Mouse (Mus musculus): ENCODE data around the gene Ndufb2. TPM values are rescaled to one million over a fixed set of nuclear protein-coding genes. Genes with fewer than 3 reads are reported as not detected.

Ndufb2 gene
- total and polyA plus RNA-seq, 3 experiments: 80.0 to 144 TPM; not detected in 1

- no peak for TF ChIP-seq CTCF (IDR thresholded peaks at IDR 0.05 in 2 of 3, conservative IDR thresholded peaks at IDR 0.05 in 1 of 3; ENCODE audit: control insufficient read depth in 1 of 3, insufficient read depth in 1 of 3, low read depth in 2 of 3, low read length in 3 of 3, poor library complexity in 1 of 3, severe bottlenecking in 1 of 3)
- no peak for TF ChIP-seq POLR2AphosphoS5 (IDR thresholded peaks at IDR 0.05; ENCODE audit: borderline replicate concordance, low read depth, low read length)
- no peak for TF ChIP-seq SIN3A (IDR thresholded peaks at IDR 0.05; ENCODE audit: low read length)
- TF ChIP-seq ZMIZ1 (IDR thresholded peaks at IDR 0.05; ENCODE audit: low read depth, low read length): no peak
- no peak for TF ChIP-seq POLR2AphosphoS2 (IDR thresholded peaks at IDR 0.05; ENCODE audit: low read length)
- TF ChIP-seq CHD2 (IDR thresholded peaks at IDR 0.05; ENCODE audit: low read length): no peak
- TF ChIP-seq MAFK (IDR thresholded peaks at IDR 0.05; ENCODE audit: borderline replicate concordance, low read depth, low read length): no peak
- TF ChIP-seq E2F4 (IDR thresholded peaks at IDR 0.05; ENCODE audit: borderline replicate concordance, low read depth, low read length): no peak
- no peak for TF ChIP-seq ZNF384 (IDR thresholded peaks at IDR 0.05; ENCODE audit: low read depth, low read length)
Observed at GRCm38 (mm10) chr6:39580558-39580957, 11.8 kb upstream of the Ndufb2 start.

GRCm38 (mm10) chr6:39581087-39581784, 11.1 kb upstream of the Ndufb2 start:
- DNase-seq (ENCODE audit: low read depth, low spot score): no peak
- Histone ChIP-seq H3K79me2 (ENCODE audit: control insufficient read depth, insufficient read depth, low read length, poor library complexity) (no peaks in the 10 kb centered on the region), H3K4me1 (ENCODE audit: control insufficient read depth in 1 of 2, insufficient read depth in 2 of 2, low read length in 2 of 2) (no peaks in the 10 kb centered on the region), H3K4me3 (ENCODE audit: control insufficient read depth in 1 of 2, insufficient read depth in 1 of 2, low read depth in 2 of 2, low read length in 2 of 2) (no peak overlapping the region), H3K27me3 (ENCODE audit: control insufficient read depth in 1 of 2, insufficient read depth in 2 of 2, low read length in 2 of 2) (no peaks in the 10 kb centered on the region), H3K36me3 (ENCODE audit: control insufficient read depth in 1 of 2, insufficient read depth in 2 of 2, low read length in 2 of 2) (no peaks in the 10 kb centered on the region; a peak in 1 of 4 replicates), H3K9me3 (replicated peaks; ENCODE audit: insufficient read depth, low read length) (no peaks in the 10 kb centered on the region), H3K9ac (ENCODE audit: control insufficient read depth, low read depth, low read length, poor library complexity, severe bottlenecking) (no peak overlapping the region), H3K27ac (ENCODE audit: control insufficient read depth, low read depth, low read length) (no peak overlapping the region)
- TF ChIP-seq ZMIZ1 (IDR thresholded peaks at IDR 0.05; ENCODE audit: low read depth, low read length) (no peak), MAZ (IDR thresholded peaks at IDR 0.05; ENCODE audit: low read depth, low read length) (no peak), MAX (IDR thresholded peaks at IDR 0.05; ENCODE audit: low read length) (peak; percentile 61; the same call in 1 of the 2 replicates)

More at GRCm38 (mm10) chr6:39580558-39580957, 11.8 kb upstream of the Ndufb2 start:
- H3K4me3 ChIP-seq (ENCODE audit: control insufficient read depth in 1 of 2, insufficient read depth in 1 of 2, low read depth in 2 of 2, low read length in 2 of 2): no peak overlapping the region
- H3K27me3 ChIP-seq (ENCODE audit: control insufficient read depth in 1 of 2, insufficient read depth in 2 of 2, low read length in 2 of 2): no peaks in the 10 kb centered on the region
- H3K27ac ChIP-seq (ENCODE audit: control insufficient read depth, low read depth, low read length): no peak overlapping the region
- no peaks in the 10 kb centered on the region for H3K79me2 ChIP-seq (ENCODE audit: control insufficient read depth, insufficient read depth, low read length, poor library complexity)
- H3K4me1 ChIP-seq (ENCODE audit: control insufficient read depth in 1 of 2, insufficient read depth in 2 of 2, low read length in 2 of 2): no peaks in the 10 kb centered on the region
- no peak overlapping the region for H3K9ac ChIP-seq (ENCODE audit: control insufficient read depth, low read depth, low read length, poor library complexity, severe bottlenecking)
- no peaks in the 10 kb centered on the region; a peak in 1 of 4 replicates for H3K36me3 ChIP-seq (ENCODE audit: control insufficient read depth in 1 of 2, insufficient read depth in 2 of 2, low read length in 2 of 2)
- no peak for DNase-seq (ENCODE audit: low read depth, low spot score)
- H3K9me3 ChIP-seq (replicated peaks; ENCODE audit: insufficient read depth, low read length): no peaks in the 10 kb centered on the region

- no peak within 1 kb of the TSS for H3K9ac ChIP-seq (ENCODE audit: control insufficient read depth, low read depth, low read length, poor library complexity, severe bottlenecking)
Observed at GRCm38 (mm10) chr6:39585517-39585916, 6.9 kb upstream of the Ndufb2 start, which contains the start of gene Gm42420. Gm42420 (plus strand) TSS chr6:39585753.

More at GRCm38 (mm10) chr6:39585517-39585916, 6.9 kb upstream of the Ndufb2 start, which contains the start of gene Gm42420:
- no peaks in the 10 kb centered on the region; a peak in 1 of 4 replicates for H3K36me3 ChIP-seq (ENCODE audit: control insufficient read depth in 1 of 2, insufficient read depth in 2 of 2, low read length in 2 of 2)
- no peak within 1 kb of the TSS for H3K27ac ChIP-seq (ENCODE audit: control insufficient read depth, low read depth, low read length)
- no peak for DNase-seq (ENCODE audit: low read depth, low spot score)
- TF ChIP-seq BHLHE40 (IDR thresholded peaks at IDR 0.05; ENCODE audit: borderline replicate concordance, low read depth, low read length) (no peak), TAL1 (IDR thresholded peaks at IDR 0.05; ENCODE audit: low read length) (no peak), RCOR1 (IDR thresholded peaks at IDR 0.05; ENCODE audit: low read depth, low read length) (no peak), USF2 (IDR thresholded peaks at IDR 0.05; ENCODE audit: borderline replicate concordance in 1 of 2, insufficient read depth in 1 of 2, low read depth in 1 of 2, low read length in 2 of 2) (no peak)
- no peaks in the 10 kb centered on the region for H3K4me1 ChIP-seq (ENCODE audit: control insufficient read depth in 1 of 2, insufficient read depth in 2 of 2, low read length in 2 of 2)
- no peaks in the 10 kb centered on the region for H3K9me3 ChIP-seq (replicated peaks; ENCODE audit: insufficient read depth, low read length)
- no peak within 1 kb of the TSS for H3K4me3 ChIP-seq (ENCODE audit: control insufficient read depth in 1 of 2, insufficient read depth in 1 of 2, low read depth in 2 of 2, low read length in 2 of 2)
- H3K27me3 ChIP-seq (ENCODE audit: control insufficient read depth in 1 of 2, insufficient read depth in 2 of 2, low read length in 2 of 2): no peaks in the 10 kb centered on the region
- no peaks in the 10 kb centered on the region for H3K79me2 ChIP-seq (ENCODE audit: control insufficient read depth, insufficient read depth, low read length, poor library complexity)
